Mouse (Mus musculus) cerebellum, adult 2 months (tissue): ENCODE results near the gene Sdhb.

ENCODE experiments used
- CTCF ChIP-seq: fragments of 200-500 bp; IDR thresholded peaks from 2 replicates; pipeline ENCODE4 v1.5.1; 2011; ENCODE audit warnings: low read depth, mild to moderate bottlenecking, control low read depth, low read length, moderate library complexity, borderline replicate concordance; ENCODE audit not compliant: insufficient read depth
- POLR2A ChIP-seq: fragments of 200-500 bp; IDR thresholded peaks from 2 replicates; pipeline ENCODE4 v1.6.1; 2011; ENCODE audit warnings: low read length, control low read depth, borderline replicate concordance; ENCODE audit not compliant: insufficient read depth

DNA sequence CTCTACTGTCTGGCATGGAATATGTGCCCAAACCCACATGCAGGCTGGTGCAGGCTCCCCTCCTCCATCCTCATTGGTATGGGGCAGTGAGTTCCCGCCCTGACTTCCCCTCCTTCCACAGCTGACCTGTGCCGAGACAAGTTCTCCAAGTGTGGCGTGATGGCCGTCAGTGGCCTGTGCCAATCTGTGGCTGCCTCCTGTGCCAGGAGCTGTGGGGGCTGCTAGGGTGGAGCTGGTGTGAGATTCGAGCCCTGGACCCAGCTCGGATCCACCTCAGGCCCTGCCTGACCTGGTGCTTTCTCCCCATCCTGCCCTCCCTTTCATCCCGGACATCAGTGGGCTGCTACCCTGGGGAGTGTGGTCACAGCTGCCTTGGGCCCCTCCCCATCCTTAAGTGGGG is 54.4 kb downstream of the Sdhb start:
- TF ChIP-seq POLR2A = no peak
- TF ChIP-seq CTCF = no peak
